Mouse (Mus musculus) CD4-positive helper T cell, adult 2 months (primary cell): ENCODE measurements around the gene Kcnab2.

Experiments
- DNase-seq: peaks from one replicate; pipeline ENCODE4 v3.0.0-alpha.2; 2012; ENCODE audit warnings: low read depth, missing footprints, low spot score

The Kcnab2 gene

DNA sequence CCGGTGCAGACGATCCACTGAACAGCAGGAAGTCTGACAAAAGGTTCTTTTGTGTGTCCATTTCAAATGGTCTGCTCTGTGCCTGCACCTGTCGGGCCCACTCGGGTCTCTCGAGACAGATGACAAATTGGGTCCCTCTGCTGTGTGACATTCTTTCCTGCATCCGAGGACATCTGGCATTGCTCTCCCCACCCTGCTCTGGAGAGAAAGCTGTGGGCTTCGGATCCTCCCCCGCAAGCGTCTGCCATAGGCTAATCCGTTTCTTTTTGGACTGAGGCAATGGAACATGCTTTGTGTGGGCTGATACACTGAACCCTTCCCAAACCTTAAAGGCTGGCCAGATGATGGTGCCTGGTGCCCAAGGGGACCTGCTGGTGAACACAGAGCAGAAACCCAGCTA is 24.6 kb downstream of the Kcnab2 start:
- DNase-seq: no peak

DNA sequence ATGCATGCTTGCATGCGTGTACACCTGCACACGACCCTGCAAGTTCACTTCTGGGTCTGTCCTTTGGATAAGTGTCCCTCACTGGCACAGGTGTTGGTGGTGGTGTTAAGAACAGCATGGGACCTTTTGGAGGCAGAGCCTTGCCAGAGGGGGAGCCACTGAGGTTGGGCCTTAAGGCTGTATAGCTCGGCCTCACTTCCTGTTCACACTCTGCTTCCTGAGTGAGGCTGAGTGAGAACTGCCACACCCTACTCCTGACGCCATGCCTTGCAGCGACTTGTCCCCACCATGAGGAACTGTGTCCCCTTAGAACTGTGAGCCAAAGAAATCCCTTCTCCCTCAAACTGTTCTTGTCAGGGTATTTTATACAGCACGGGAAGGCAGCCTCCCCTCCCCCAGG is 26.3 kb downstream of the Kcnab2 start:
- peak; percentile 57 for DNase-seq

DNA sequence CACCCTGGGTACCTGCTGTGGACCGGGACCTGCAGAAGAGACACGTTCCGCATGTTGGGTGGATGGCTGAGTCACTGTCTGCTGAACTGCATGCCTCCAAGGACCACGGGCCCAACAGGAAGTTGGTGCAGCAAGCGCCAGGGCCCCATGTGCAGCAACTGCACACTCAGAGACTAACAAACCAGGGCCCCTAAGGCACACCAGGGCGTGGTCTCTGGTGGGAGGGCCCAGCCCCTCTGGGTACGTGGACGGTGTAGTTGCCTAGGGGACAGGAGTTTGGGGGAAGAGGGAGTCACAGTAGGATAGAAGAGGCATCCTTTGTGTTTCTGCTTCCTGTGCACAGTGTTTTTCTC is 29.0 kb downstream of the Kcnab2 start:
- DNase-seq: peak; percentile 87

DNA sequence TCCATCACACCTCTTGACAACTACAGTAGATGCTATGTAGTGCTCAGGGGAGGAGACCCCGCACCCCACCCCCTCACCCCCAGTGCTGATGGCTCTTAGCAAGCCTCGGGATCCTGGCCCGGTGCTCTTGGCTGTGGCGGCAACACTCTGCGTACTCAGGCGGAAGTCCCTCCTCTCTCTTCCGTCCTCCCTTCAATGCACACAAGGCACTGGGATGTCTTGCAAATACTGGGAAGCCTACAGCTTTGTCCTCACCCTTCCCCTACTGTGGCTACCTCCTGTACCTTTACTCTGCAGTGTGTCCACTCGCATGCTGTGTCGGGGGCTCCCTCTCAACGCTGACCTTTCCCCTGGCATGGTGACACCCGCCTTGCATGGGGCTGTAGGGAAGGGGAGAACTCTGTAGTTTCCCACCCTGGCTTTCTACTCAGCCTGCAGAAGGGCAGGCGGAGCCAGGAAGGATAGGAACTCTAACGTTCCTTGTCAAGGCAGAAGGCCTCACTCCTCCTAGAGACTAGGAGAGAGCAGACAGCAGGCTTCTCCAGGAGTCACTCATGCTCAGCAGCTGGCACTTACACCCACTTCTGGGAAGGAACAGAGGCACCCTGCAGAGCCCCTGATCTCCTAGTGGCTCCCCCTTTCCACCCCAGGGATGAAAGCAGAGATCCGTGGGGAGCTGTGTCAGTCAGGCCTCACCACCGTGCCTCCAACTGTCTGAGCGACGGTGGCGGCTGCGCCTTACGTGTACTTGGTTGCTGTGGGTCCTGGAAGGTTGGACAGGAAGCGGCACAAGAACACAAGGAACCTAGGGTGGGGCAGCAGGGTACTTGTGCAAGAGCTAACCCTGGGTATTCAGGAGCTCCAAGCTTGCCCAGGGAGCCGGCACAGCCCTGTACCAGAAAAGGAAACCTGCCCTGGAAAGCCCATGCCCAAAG is 29.7 kb downstream of the Kcnab2 start:
- peak; percentile 60 for DNase-seq

DNA sequence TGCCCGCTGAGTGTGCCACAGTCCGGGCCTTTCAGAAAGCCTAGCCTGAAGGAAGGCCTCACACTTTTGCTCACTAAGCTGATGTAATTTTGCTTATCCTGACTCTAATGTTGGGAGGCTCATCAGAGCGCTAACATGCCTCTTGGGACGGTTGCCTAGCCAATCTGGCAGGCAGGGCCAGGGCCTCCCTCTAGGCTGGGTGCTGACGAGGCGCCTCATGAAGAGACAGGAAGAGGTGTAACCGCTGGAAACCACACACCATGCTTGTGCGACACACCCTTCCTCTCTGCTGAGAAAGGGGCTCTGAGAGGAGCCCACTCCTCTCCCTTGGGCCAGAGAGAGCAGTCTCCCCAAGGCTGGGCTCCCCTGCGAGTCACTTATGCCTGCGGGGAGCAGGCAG is 31.5 kb downstream of the Kcnab2 start:
- peak; percentile 83 for DNase-seq

DNA sequence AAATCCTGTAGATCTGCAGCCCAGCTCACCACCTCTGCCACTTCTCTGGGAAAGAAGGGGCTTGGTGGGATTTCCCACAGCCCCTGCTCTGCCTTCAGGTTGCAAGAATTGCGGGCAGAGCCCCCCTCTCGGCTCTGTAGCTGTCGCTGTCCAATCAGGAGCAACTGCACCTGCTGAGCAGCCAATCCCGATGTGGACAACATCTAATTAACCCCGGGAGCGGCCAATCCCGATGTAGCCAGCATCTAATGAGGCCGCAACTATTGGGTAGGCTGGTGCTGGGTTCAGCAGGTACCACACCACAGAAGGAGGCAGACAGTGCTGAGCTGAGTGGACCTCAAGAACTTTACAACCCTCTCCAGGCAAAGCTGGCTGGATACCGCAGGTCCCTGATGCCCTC is 36.1 kb downstream of the Kcnab2 start:
- no peak for DNase-seq

DNA sequence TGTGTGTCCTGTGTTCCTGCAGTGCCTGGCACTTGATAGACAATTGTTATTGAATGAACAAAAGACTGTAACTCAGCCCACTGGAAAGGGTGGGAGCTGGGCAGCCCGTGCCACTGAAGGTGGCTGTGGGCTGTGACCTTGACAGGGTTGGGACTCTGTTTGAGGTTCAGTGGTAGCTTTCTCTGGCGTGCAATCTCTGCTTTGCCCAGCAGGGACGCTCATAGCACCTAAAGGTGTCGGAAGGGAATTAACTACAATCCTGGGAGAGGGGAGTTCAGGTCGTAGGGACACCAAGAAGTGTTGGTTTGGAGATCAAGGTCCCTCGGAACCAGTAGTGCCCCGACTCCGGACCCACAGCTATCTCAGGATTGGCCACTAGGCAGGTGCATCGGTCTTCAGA is 36.8 kb downstream of the Kcnab2 start:
- no peak for DNase-seq

DNA sequence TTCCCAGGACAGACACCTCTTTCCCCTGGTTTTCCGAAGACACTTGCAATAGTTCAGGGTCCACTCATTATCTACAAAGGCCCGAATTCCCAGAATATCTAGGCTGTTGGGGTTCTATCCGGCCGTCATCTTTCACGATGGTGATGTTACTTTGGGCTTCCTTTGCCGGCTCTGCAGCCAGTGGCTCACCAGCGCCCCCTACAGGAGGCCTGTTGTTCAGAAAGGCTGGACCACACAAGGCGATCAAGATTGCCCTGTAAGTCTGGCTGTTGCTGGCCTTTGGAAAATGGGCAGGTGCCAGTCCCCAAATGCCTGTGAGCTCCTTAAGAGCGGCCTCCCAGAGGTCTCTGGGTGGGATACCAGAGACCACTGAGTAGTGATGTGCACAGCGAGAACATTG is 42.4 kb downstream of the Kcnab2 start:
- peak; percentile 61 for DNase-seq

DNA sequence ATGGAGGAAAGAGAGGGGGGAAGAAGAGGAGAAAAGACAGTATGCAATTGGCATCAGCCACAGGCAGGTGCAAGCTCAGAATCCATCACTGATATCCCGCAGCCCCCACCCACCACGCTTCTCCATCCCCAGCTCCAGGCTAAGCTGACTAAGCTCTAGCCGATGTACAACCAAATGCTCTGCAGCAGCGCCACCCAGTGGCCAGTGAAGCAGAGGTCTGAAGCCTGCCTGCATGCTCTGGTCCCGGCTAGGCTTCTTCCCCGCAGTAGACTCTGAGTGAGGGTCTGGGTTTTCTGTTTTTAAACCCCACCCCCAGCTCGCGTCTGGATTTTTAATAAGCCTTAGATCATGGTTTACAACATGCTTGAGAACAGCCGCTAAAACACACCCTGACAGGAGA is 42.8 kb downstream of the Kcnab2 start:
- DNase-seq: peak; percentile 71

DNA sequence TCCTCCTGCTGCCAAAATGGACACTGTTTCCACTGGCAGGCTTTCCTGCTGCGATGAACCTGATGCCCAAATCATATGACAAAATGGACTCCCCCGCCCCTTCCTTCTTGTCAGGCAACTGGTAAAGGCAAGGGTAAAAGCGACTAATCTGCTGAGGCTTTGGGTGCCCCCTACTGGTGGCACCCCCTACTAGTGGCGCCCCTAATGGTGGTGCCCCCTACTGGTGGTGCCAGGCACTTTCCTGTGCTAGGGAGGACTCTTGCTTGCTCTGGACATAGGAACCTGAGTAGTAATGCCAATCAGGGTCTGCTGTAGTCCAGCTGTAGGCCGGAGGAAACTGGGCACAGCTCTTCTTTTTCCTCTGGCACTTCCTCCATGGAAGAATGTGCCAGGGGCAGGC is 45.4 kb downstream of the Kcnab2 start:
- DNase-seq: peak; percentile 61

DNA sequence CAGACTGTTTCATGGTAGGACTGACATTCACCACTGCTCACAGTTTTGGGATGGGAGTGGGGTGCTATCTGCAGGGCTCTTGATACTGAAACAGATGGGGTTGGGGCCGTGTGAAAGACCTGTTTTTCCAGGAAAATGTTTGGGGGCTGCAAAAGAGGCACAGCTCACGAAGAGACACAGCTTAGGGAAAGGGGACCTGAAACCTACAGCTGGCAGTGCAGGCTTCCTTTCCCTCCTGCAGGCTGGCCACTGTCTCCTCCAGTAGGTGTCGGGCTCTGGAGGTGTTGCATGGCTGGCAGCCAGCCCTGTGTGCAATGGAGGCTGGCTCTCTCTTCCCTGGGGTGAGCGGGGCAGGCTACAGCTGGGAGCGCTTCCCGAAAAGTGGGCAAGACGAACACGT is 49.4 kb downstream of the Kcnab2 start:
- no peak for DNase-seq

DNA sequence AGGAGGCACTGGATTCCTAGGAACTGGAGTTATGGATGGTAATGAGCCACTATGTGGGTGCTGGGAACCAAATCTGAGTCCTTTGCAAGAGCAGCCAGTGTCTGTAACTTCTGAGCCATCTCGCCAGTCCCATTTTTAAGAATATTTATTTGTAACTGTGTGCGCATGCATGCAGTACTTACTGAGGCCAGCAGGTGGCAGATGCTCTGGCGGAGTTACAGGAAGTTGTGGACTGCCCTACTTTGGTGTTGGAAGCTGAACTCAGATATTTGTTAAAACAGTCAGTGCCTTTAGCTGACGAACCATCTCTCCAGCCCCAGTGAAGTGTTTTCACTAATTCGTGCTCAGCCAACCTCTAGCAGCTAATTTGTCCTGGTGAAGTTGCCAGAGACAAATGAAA is 52.7 kb downstream of the Kcnab2 start:
- peak; percentile 59 for DNase-seq

DNA sequence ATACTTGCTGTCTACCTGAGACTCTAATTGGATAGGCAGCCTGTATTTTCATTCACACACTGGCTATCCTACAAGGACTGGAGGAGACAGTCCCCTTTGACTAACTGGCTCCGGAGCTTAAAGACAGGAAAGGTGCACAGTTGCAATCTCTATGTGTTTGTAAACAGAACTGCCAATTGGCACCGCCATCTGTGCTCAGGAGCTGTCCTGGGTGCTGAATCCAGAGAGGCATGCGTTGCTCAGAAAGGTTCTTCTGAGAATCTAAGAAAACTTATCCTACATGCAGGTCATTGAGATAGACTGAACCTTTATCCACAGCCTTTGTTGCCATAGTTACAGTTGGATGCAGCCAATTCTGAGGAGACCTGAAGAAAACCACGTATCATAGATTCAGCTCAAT is 53.3 kb downstream of the Kcnab2 start:
- DNase-seq: no peak

DNA sequence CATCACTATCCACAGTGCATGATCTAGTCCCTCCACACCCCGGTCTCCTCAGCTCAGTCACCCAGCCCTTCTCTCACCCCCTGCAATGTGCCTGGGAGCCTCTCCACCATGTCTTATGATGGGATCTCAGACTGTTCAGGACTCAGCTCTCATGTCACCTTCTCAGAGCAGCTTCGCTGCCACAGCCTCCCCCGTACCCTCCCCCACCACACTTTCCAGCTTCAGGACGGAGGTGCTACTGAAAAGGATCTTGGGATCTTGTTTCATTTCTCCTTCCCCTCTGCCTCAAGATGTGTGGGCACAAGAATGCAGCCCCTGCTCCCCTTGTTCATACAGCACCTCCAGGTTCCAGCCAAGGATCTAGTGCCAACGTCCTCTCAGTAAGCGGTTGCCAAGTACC is 54.1 kb downstream of the Kcnab2 start:
- no peak for DNase-seq

DNA sequence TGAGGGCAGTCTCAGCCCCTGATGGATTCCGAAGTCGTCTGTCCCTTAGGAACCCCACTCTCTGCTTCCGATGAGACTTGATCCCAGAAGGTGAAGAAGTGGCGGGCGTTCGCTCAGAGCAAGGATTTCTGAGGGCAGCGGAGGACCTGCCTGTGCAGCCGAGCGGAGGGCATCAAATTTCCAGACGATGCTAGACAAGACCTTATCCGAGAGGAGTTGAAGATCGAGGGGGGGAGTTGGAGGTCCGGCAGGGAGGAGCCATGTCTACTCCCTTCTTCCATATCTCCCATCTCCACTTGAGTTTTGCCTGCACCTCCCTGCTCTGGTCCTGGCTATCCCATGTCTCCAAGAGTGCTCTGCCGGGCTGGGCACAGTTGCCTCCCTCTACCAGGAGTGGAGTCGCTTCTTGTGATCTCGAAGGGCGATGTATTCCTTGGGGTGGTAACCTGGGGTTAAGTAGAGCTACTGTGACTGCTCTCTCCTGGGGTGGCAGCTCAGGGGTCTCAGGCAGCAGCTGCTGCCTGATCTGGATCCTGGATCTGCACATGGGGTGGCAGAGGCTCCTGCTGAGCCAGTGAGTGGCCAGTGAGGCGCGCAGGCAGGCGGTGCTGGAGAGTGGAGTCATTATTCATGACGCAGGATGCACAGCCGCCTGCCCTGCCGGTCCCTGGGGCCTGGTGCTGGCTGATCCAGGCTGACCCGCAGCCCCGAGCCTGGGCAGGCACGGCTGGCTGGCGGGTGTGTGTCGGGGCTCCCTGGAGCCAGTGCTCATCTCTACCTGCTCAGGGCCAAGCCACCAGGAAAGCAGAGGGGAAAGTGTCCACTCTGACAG is 59.2 kb downstream of the Kcnab2 start:
- DNase-seq: no peak

DNA sequence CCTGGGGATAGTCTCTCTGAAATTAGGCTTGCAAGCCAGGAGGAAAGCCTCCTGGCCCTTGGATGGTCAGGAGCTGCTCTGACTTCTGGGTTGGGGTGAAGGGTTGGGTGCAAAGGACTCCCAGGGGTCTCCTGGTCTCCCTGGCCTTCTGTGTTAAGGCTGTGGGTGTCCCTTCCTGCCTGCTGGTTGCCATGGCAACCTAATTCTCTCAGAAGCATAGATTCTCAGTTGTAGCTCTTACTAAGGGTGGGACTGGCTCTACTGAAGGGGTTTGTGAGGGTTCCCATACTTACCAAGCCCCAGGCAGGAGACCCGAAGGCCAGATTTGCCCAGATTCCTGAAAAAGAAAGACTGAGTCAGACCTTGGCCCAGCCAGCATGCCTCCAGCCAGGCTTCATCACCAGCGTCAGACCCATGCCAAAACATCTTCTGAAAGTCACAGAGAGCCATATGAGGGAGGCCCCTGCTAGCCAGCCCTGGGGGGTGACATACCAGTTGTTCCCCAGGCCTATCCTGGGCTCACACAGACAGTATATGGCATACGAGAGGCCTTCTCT is 65.1 kb downstream of the Kcnab2 start:
- no peak for DNase-seq

DNA sequence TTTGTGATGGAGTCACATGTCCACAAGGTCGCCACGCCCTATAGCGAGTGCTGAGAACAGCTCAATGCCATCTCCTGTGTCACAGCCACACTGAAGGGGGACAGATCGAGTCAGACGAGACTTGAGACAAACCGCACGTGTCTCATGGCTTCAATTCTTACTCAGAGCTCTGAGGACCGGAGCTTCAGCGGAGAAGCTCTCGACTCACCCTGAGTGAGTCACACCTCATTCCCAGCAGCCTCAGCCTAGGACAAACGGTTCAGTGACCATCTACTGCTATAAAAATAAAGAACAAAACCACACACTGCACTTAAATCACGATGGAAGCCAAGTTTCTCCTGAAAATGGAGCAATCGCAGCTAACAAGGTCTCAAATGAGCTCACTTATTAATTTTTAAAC is 66.7 kb downstream of the Kcnab2 start:
- DNase-seq: no peak

DNA sequence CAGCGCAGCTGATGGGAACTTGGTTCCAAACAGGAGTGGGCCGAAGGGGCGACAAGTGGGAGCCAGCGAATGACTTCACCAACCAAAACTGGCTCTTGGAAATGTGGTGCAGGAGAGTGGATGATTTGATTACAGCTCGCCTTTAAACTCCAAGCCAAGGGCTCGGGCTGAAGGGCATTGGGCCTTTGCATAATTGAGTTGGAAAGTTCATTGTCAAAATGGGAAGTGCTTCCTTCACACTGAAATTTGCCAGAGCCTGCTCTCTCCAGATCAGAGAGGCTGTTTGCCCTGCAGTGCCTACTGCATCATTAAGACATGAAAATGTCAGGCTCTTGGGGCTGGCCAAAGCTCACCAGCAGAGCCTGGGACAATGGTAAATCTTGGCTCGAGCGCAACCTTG is 71.1 kb downstream of the Kcnab2 start:
- DNase-seq: no peak

DNA sequence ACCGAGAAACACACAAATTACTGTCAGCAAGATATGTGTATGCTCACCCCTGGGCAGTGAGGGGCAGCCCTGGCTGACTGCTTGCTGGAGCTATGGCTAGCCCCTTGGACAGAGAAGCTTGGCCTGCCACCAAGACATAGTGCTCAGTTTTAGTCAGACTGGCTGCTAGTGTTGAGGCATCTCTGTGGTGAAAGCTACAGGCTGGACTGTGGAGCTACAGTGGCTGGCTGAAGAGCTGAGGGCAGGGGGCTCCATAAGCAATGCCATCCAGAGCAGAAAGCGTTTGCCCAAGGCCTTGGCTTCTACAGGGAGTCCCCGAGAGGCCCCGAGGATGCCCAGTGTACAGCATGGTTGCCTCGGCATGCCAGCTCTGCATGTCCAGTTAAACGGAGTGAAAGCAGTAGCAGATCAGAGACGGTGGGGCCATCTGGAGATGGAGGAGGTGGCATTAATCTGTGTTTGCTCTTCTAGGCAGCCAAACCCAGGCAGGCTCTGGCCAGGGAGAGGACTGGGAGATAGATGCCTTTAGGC is 71.9 kb downstream of the Kcnab2 start:
- DNase-seq: no peak

DNA sequence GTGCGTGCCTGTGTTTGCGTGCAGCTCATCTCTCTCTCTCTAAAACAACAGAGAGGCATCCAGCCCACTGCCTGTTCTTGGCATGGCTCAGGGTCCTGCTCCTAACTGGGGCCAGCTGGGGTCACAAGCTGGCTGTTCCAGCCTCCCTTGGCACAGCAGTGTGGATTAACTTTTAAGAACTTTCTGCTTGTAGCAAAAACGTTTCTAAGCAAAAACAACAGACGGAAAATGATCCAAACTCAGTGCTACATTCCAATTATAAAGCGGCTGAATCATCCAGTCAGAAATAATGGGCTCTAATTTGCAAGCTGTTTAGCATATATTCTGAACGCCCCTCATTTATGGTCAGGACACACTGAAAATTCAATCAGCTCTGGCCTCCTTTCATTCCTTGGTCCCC is 72.5 kb downstream of the Kcnab2 start:
- no peak for DNase-seq

DNA sequence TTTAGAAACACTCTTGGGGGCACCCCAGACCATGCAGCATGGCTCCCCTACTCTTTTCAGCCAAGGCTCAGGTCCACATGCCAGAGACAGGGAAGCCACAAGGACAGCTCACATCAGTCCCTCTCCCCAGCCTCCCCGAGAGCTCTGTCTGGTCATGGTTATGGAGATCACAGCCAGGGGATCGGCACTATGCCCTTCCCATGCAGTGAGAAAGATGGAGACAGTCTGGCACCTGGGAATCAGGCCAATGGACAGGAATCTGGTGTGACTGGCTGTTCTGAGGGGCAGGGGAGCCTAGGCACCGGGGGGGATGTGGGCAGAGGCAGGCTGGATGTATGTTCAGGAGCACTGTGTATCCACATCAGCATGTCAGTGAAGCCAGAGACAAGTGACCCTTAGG is 78.7 kb downstream of the Kcnab2 start:
- no peak for DNase-seq

DNA sequence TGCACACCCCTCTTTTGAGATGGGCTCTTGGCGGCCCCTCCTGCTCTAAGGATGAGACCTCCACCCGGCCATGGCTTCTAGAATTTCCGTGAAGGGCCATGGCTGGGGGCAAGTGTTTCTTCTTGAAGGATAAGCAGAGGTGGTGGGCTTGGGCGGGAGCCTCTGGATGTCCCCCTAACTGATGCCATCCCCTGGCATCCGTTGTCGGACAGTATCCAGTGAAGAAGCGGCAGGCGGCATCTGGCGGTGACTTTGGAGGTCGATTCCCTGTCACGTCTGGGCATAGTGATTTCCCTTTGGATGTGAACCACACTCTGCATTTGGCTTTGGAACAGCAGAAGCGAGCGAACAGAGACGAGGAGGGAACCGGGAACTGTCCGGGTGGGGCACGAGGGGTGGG is 85.0 kb downstream of the Kcnab2 start:
- no peak for DNase-seq
